ENCODE assay signal across 12 mouse cellular contexts in genomic region chr9:74318771-74319170, GRCm38 (mm10).
"Had no signal": no experiment of that assay in that cellular context is flagged by ENCODE, and none has a peak within 500 bp of the region (broad histone marks: within the 10 kb centered on the region; RNA-seq: fewer than 3 reads in every experiment).

No protein-coding gene starts in this region.

- ATAC-seq: intestine, postnatal 0 days; midbrain, embryonic 16.5 days had no signal

- H3K4me1 ChIP-seq: limb, embryonic 10.5 days; midbrain, embryonic 12.5 days; neural tube, embryonic 13.5 days had no signal

- H3K27ac ChIP-seq: left cerebral cortex, adult 2 months; limb, embryonic 10.5 days; liver, embryonic 14.5 days; midbrain, embryonic 12.5 days; neural tube, embryonic 13.5 days had no signal

- DNase-seq: lung, adult 2 months; lung, postnatal 10 days; right cerebral cortex, adult 18-20 months; right cerebral cortex, postnatal 25 days; thymus, postnatal 36 days had no signal

- H3K36me3 ChIP-seq: limb, embryonic 10.5 days; midbrain, embryonic 12.5 days; neural tube, embryonic 13.5 days had no signal

- H3K4me2 ChIP-seq: midbrain, embryonic 12.5 days; neural tube, embryonic 13.5 days had no signal

- H3K9ac ChIP-seq: liver, embryonic 14.5 days; midbrain, embryonic 12.5 days; neural tube, embryonic 13.5 days had no signal

- H3K27me3 ChIP-seq: midbrain, embryonic 12.5 days; neural tube, embryonic 13.5 days had no signal

- H3K4me3 ChIP-seq: left cerebral cortex, adult 2 months; limb, embryonic 10.5 days; midbrain, embryonic 12.5 days; neural tube, embryonic 13.5 days had no signal

- H3K9me3 ChIP-seq: limb, embryonic 10.5 days; midbrain, embryonic 12.5 days; neural tube, embryonic 13.5 days had no signal
